Mouse (Mus musculus) kidney, postnatal 25 days (tissue): ENCODE data around the gene Scrn2.
A peak's percentile ranks its signal among the peaks of the same experiment; 100 is the strongest.

ENCODE experiments used
- DNase-seq, 2 experiments: peaks; one replicate each; pipeline ENCODE4 v3.0.0; 2021; ENCODE audit warnings: mixed read lengths in 2 of 2

Gene Scrn2

GRCm38 (mm10) chr11:97029686-97030417, at the start of gene Scrn2:
Gene Scrn2 (plus strand): TSS chr11:97029938.
- DNase-seq: peak; percentile 91

- no peak for DNase-seq
Measured at GRCm38 (mm10) chr11:96980021-96980420, 49.7 kb upstream of the Scrn2 start.

GRCm38 (mm10) chr11:96981461-96981860, 48.3 kb upstream of the Scrn2 start:
- DNase-seq: no peak

GRCm38 (mm10) chr11:96982355-96982754, 47.4 kb upstream of the Scrn2 start:
- peak; percentile 85 to 88 for DNase-seq

GRCm38 (mm10) chr11:96982859-96983258, 46.9 kb upstream of the Scrn2 start, which contains the start of gene Sp2:
Gene Sp2 (minus strand): TSS chr11:96982959.
- no peak for DNase-seq

GRCm38 (mm10) chr11:96984903-96985302, 44.8 kb upstream of the Scrn2 start:
- no peak for DNase-seq

GRCm38 (mm10) chr11:96986463-96986862, 43.3 kb upstream of the Scrn2 start:
- DNase-seq: no peak

- DNase-seq: no peak
Measured at GRCm38 (mm10) chr11:96987873-96988655, 41.7 kb upstream of the Scrn2 start.

- DNase-seq: no peak
Measured at GRCm38 (mm10) chr11:96991501-96991900, 38.2 kb upstream of the Scrn2 start.

- DNase-seq: no peak
Measured at GRCm38 (mm10) chr11:96992722-96993311, 36.9 kb upstream of the Scrn2 start.

GRCm38 (mm10) chr11:96995031-96995430, 34.7 kb upstream of the Scrn2 start:
- DNase-seq: no peak

- DNase-seq: no peak
Measured at GRCm38 (mm10) chr11:96995836-96996772, 33.6 kb upstream of the Scrn2 start.

- DNase-seq: peak in 1 of 2 experiments; percentile 82
Measured at GRCm38 (mm10) chr11:96996773-96997379, 32.9 kb upstream of the Scrn2 start.

GRCm38 (mm10) chr11:96997380-96997956, 32.3 kb upstream of the Scrn2 start:
- peak in 1 of 2 experiments; percentile 53 for DNase-seq

GRCm38 (mm10) chr11:97003170-97003569, 26.6 kb upstream of the Scrn2 start:
- no peak for DNase-seq

- DNase-seq: no peak
Measured at GRCm38 (mm10) chr11:97007093-97007794, 22.5 kb upstream of the Scrn2 start.

- no peak for DNase-seq
Measured at GRCm38 (mm10) chr11:97009198-97009790, 20.4 kb upstream of the Scrn2 start.

GRCm38 (mm10) chr11:97013121-97013670, 16.5 kb upstream of the Scrn2 start, which contains the start of gene Sp6:
Gene Sp6 (plus strand): TSS chr11:97013394.
- no peak for DNase-seq

GRCm38 (mm10) chr11:97017696-97018582, 11.8 kb upstream of the Scrn2 start:
- no peak for DNase-seq
